Mouse (Mus musculus) embryonic facial prominence, embryonic 14.5 days (tissue): ENCODE results near the gene Zfp182. TPM values are rescaled to one million over a fixed set of nuclear protein-coding genes. Genes with fewer than 3 reads are reported as not detected.

Experiments
- polyA plus RNA-seq: library from polyadenylated mRNA; unstranded; fragments of >200 nt; fragmentation: Nextera tagmentation; extraction: Ambion mirVana; gene quantifications from 2 replicates; pipeline ENCODE4 v1.2.1, GENCODE M21; 2014

The Zfp182 gene
- polyA plus RNA-seq, 1 experiment from 2014 or later, result 5.7 TPM

Other genes with a start within 250 kb of the Zfp182 start
- 60.4 and 62.8 TPM in 2 replicates for gene Timp1, start 192.2 kb downstream of the Zfp182 start, polyA plus RNA-seq
- 4.5 and 5.2 TPM in 2 replicates for gene Syn1, start 141.3 kb downstream of the Zfp182 start, polyA plus RNA-seq
- gene Cfp, start 130.8 kb downstream of the Zfp182 start, polyA plus RNA-seq, result 7.5 TPM in 2 replicates
- gene Elk1, start 111.7 kb downstream of the Zfp182 start, polyA plus RNA-seq, result 6.5 and 7.8 TPM in 2 replicates
- gene Uxt, start 100.3 kb downstream of the Zfp182 start, polyA plus RNA-seq, result 45.9 and 47.6 TPM in 2 replicates
- gene Spaca5, start 6.1 kb upstream of the Zfp182 start, polyA plus RNA-seq, result not detected in 2 replicates
- 2.2 and 2.5 TPM in 2 replicates for gene Zfp300, start 27.2 kb upstream of the Zfp182 start, polyA plus RNA-seq
- not detected in 2 replicates for gene Ssxa1, start 53.5 kb upstream of the Zfp182 start, polyA plus RNA-seq
- not detected in 2 replicates for gene Gm21876, start 113.3 kb upstream of the Zfp182 start, polyA plus RNA-seq